Mouse (Mus musculus) brain, embryonic 14.5 days (tissue): ENCODE results near the gene Lemd2.

ENCODE experiments used
- CTCF ChIP-seq: fragments of 200-500 bp; IDR thresholded peaks from 2 replicates; pipeline ENCODE4 v1.5.1; 2012; ENCODE audit warnings: inconsistent platforms, mild to moderate bottlenecking, moderate library complexity, borderline replicate concordance; ENCODE audit not compliant: insufficient read depth, insufficient read length; ENCODE audit errors: extremely low read depth
- POLR2A ChIP-seq: fragments of 200-500 bp; IDR thresholded peaks from 2 replicates; pipeline ENCODE4 v1.6.1; 2012; ENCODE audit warnings: mild to moderate bottlenecking, inconsistent platforms, borderline replicate concordance; ENCODE audit not compliant: poor library complexity, insufficient read depth, insufficient read length, severe bottlenecking; ENCODE audit errors: extremely low read depth

DNA sequence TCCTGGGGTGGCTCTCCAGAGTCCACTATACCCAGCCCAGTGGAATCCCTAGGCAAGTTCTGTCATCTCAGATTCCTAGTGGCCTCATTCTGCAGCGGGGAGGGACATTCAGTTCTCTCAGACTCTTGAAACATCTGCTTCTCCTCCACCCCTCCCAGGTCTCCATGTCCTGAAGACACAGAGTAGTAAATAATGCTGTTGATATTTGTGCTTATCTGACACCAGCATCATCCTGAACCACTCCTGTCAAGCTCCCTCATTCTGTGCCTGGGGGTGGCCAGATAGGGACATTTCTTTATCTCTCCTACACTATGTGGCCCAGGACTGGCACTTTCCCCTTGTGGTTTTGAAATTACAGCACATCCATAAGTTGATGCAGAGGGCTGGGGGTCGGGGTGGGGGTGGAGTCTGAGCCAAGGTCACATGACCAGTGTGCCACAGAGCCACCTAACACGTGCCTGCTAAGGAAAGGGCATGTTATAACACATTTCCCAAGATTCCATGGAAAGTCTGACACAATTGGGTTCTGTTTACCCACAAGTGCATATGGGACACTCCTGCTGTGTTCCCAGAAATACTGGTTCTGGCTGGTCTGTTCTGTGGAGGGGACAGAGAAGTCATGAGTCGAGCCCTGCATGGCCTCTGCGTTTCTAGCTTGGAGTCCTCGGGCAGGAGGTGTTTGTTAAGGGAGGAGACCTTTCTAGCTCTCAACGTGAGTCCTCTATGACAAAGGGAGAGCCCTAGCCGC lies 51.1 kb downstream of the Lemd2 start:
- TF ChIP-seq POLR2A: no peak
- TF ChIP-seq CTCF: no peak
